Mouse (Mus musculus) CH12.LX (cell line): ENCODE results near the gene Scrn2. TPM values are rescaled to one million over a fixed set of nuclear protein-coding genes. Genes with fewer than 3 reads are reported as not detected.

Experiments
- DNase-seq: peaks from one replicate; pipeline ENCODE4 v3.0.0-alpha.2; 2013; ENCODE audit errors: extremely low read depth
- H3K27ac ChIP-seq: 2 replicates; pipeline ENCODE4 v1.5.1; 2012; ENCODE audit warnings: low read depth, mild to moderate bottlenecking, control low read depth, moderate library complexity; ENCODE audit not compliant: insufficient read depth
- H3K27me3 ChIP-seq: replicated peaks from 2 replicates; pipeline ENCODE3; 2012; ENCODE audit warnings: inconsistent platforms
- H3K36me3 ChIP-seq, 2 experiments: replicated peaks in 1 of 2; 2 replicates each; pipeline versions ENCODE3 to v1.6.1; 2012; ENCODE audit warnings: inconsistent platforms in 1 of 2, low read length in 1 of 2, mild to moderate bottlenecking in 1 of 2, mixed read lengths in 1 of 2, moderate library complexity in 1 of 2; ENCODE audit not compliant: control insufficient read depth in 1 of 2, insufficient read depth in 1 of 2
- H3K4me1 ChIP-seq, 2 experiments: 2 replicates each; pipeline ENCODE4 v1.6.1; 2012; ENCODE audit warnings: inconsistent platforms in 1 of 2, moderate library complexity in 1 of 2; ENCODE audit not compliant: insufficient read depth in 2 of 2, control insufficient read depth in 1 of 2
- H3K4me2 ChIP-seq: 2 replicates; pipeline ENCODE4 v1.6.1; 2012; ENCODE audit warnings: low read depth, mild to moderate bottlenecking, control low read depth; ENCODE audit not compliant: poor library complexity, insufficient read depth, severe bottlenecking
- H3K4me3 ChIP-seq, 3 experiments: fragments of 150-350 bp in 1 of 3; sonication (generic) in 1 of 3; replicated peaks in 1 of 3; 2 replicates each; pipeline versions ENCODE3 to v1.5.1; 2011 to 2012; ENCODE audit warnings: low read depth in 2 of 3, low read length in 2 of 3, mild to moderate bottlenecking in 2 of 3, moderate library complexity in 2 of 3, control low read depth in 1 of 3, improper control_type of control experiment in 1 of 3, inconsistent platforms in 1 of 3, mixed read lengths in 1 of 3; ENCODE audit not compliant: poor library complexity in 1 of 3
- H3K79me2 ChIP-seq: replicated peaks from 2 replicates; pipeline ENCODE4 v1.6.1; 2012; ENCODE audit warnings: mild to moderate bottlenecking, moderate library complexity; ENCODE audit not compliant: control insufficient read depth, poor library complexity, insufficient read depth, severe bottlenecking; ENCODE audit errors: extremely low read depth
- H3K9ac ChIP-seq: 2 replicates; pipeline ENCODE4 v1.6.1; 2012; ENCODE audit warnings: low read depth, mild to moderate bottlenecking, control low read depth, moderate library complexity; ENCODE audit not compliant: insufficient read depth
- H3K9me3 ChIP-seq: replicated peaks from 2 replicates; pipeline ENCODE3; 2012; ENCODE audit warnings: low read length, inconsistent platforms, mixed read lengths
- BHLHE40 ChIP-seq: IDR thresholded peaks from 2 replicates; pipeline ENCODE4 v1.6.1; 2011; ENCODE audit warnings: mild to moderate bottlenecking, low read depth, low read length, improper control_type of control experiment
- CHD2 ChIP-seq: IDR thresholded peaks from 2 replicates; pipeline ENCODE4 v1.6.1; 2011; ENCODE audit warnings: low read length, improper control_type of control experiment
- CTCF ChIP-seq, 2 experiments: IDR thresholded peaks in 1 of 2; conservative IDR thresholded peaks in 1 of 2; 2 replicates each; pipeline ENCODE4 v1.5.1; 2011 to 2012; ENCODE audit warnings: low read depth in 2 of 2, low read length in 2 of 2, improper control_type of control experiment in 1 of 2, inconsistent platforms in 1 of 2, mild to moderate bottlenecking in 1 of 2, moderate library complexity in 1 of 2
- E2F4 ChIP-seq: IDR thresholded peaks from 2 replicates; pipeline ENCODE4 v1.6.1; 2011; ENCODE audit warnings: low read depth, low read length, improper control_type of control experiment; ENCODE audit not compliant: insufficient replicate concordance
- ELF1 ChIP-seq: IDR thresholded peaks from 2 replicates; pipeline ENCODE4 v1.6.1; 2014; ENCODE audit warnings: low read depth, mild to moderate bottlenecking, inconsistent platforms, low read length, improper control_type of control experiment
- EP300 ChIP-seq: IDR thresholded peaks from 2 replicates; pipeline ENCODE4 v1.6.1; 2011; ENCODE audit warnings: low read length, improper control_type of control experiment
- ETS1 ChIP-seq: conservative IDR thresholded peaks from 2 replicates; pipeline ENCODE4 v1.6.1; 2012; ENCODE audit warnings: low read depth, mild to moderate bottlenecking, inconsistent platforms, low read length, improper control_type of control experiment, moderate library complexity
- GABPA ChIP-seq: IDR thresholded peaks from 2 replicates; pipeline ENCODE4 v1.6.1; 2012; ENCODE audit warnings: low read depth, low read length, improper control_type of control experiment, inconsistent platforms; ENCODE audit not compliant: insufficient replicate concordance
- HCFC1 ChIP-seq: IDR thresholded peaks from 2 replicates; pipeline ENCODE4 v1.6.1; 2012; ENCODE audit warnings: low read depth, mild to moderate bottlenecking, inconsistent platforms, low read length, improper control_type of control experiment
- IRF4 ChIP-seq: IDR thresholded peaks from 2 replicates; pipeline ENCODE4 v1.6.1; 2014; ENCODE audit warnings: low read depth, mild to moderate bottlenecking, inconsistent platforms, low read length, improper control_type of control experiment
- JUN ChIP-seq: IDR thresholded peaks from 2 replicates; pipeline ENCODE4 v1.6.1; 2011; ENCODE audit warnings: low read depth, mild to moderate bottlenecking, low read length, improper control_type of control experiment, moderate library complexity; ENCODE audit not compliant: insufficient read depth
- JUND ChIP-seq: conservative IDR thresholded peaks from 2 replicates; pipeline ENCODE4 v1.6.1; 2011; ENCODE audit warnings: low read depth, low read length, improper control_type of control experiment
- KAT2A ChIP-seq: IDR thresholded peaks from 2 replicates; pipeline ENCODE4 v1.6.1; 2012; ENCODE audit warnings: low read length, improper control_type of control experiment, inconsistent platforms; ENCODE audit not compliant: insufficient replicate concordance
- MAFK ChIP-seq: IDR thresholded peaks from 2 replicates; pipeline ENCODE4 v1.6.1; 2011; ENCODE audit warnings: low read length, improper control_type of control experiment; ENCODE audit not compliant: insufficient replicate concordance
- MAX ChIP-seq: IDR thresholded peaks from 2 replicates; pipeline ENCODE4 v1.6.1; 2011; ENCODE audit warnings: low read length, improper control_type of control experiment
- MAZ ChIP-seq: IDR thresholded peaks from 2 replicates; pipeline ENCODE4 v1.6.1; 2012; ENCODE audit warnings: low read depth, mild to moderate bottlenecking, inconsistent platforms, low read length, improper control_type of control experiment, moderate library complexity
- MEF2A ChIP-seq: IDR thresholded peaks from 2 replicates; pipeline ENCODE4 v1.6.1; 2014; ENCODE audit warnings: low read depth, mild to moderate bottlenecking, inconsistent platforms, low read length, improper control_type of control experiment, borderline replicate concordance
- MXI1 ChIP-seq: IDR thresholded peaks from 2 replicates; pipeline ENCODE4 v1.6.1; 2011; ENCODE audit warnings: mild to moderate bottlenecking, low read depth, low read length, improper control_type of control experiment
- MYC ChIP-seq: IDR thresholded peaks from 2 replicates; pipeline ENCODE4 v1.6.1; 2011; ENCODE audit warnings: low read depth, mild to moderate bottlenecking, improper control_type of control experiment, low read length
- NELFE ChIP-seq: IDR thresholded peaks from 2 replicates; pipeline ENCODE4 v1.6.1; 2011; ENCODE audit warnings: low read depth, low read length, improper control_type of control experiment
- NRF1 ChIP-seq: IDR thresholded peaks from 2 replicates; pipeline ENCODE4 v1.6.1; 2014; ENCODE audit warnings: low read depth, mild to moderate bottlenecking, inconsistent platforms, low read length, improper control_type of control experiment, moderate library complexity
- PAX5 ChIP-seq: IDR thresholded peaks from 2 replicates; pipeline ENCODE4 v1.6.1; 2012; ENCODE audit warnings: low read length, inconsistent platforms, mixed read lengths
- POLR2A ChIP-seq: IDR thresholded peaks from 2 replicates; pipeline ENCODE4 v1.6.1; 2011; ENCODE audit warnings: low read depth, mild to moderate bottlenecking, improper control_type of control experiment, low read length
- POLR2AphosphoS2 ChIP-seq: IDR thresholded peaks from 2 replicates; pipeline ENCODE4 v1.6.1; 2011; ENCODE audit warnings: low read depth, low read length, improper control_type of control experiment
- RAD21 ChIP-seq: IDR thresholded peaks from 2 replicates; pipeline ENCODE4 v1.6.1; 2011; ENCODE audit warnings: low read depth, mild to moderate bottlenecking, low read length, improper control_type of control experiment, moderate library complexity
- RCOR1 ChIP-seq: conservative IDR thresholded peaks from 2 replicates; pipeline ENCODE4 v1.6.1; 2012; ENCODE audit warnings: low read depth, mild to moderate bottlenecking, inconsistent platforms, low read length, improper control_type of control experiment
- SIN3A ChIP-seq: IDR thresholded peaks from 2 replicates; pipeline ENCODE4 v1.6.1; 2012; ENCODE audit warnings: low read length, improper control_type of control experiment, inconsistent platforms
- SMC3 ChIP-seq: IDR thresholded peaks from 2 replicates; pipeline ENCODE4 v1.6.1; 2011; ENCODE audit warnings: low read depth, low read length, improper control_type of control experiment
- TBP ChIP-seq: conservative IDR thresholded peaks from 2 replicates; pipeline ENCODE4 v1.6.1; 2011; ENCODE audit warnings: low read depth, low read length, improper control_type of control experiment
- TCF12 ChIP-seq: IDR thresholded peaks from 2 replicates; pipeline ENCODE4 v1.6.1; 2014; ENCODE audit warnings: low read depth, mild to moderate bottlenecking, inconsistent platforms, low read length, improper control_type of control experiment
- UBTF ChIP-seq: IDR thresholded peaks from 2 replicates; pipeline ENCODE4 v1.6.1; 2012; ENCODE audit warnings: low read depth, mild to moderate bottlenecking, inconsistent platforms, low read length, improper control_type of control experiment, moderate library complexity
- USF1 ChIP-seq: IDR thresholded peaks from 2 replicates; pipeline ENCODE4 v1.6.1; 2014; ENCODE audit warnings: low read depth, mild to moderate bottlenecking, inconsistent platforms, low read length, improper control_type of control experiment
- USF2 ChIP-seq: conservative IDR thresholded peaks from 2 replicates; pipeline ENCODE4 v1.6.1; 2011; ENCODE audit warnings: low read depth, low read length, improper control_type of control experiment
- ZC3H11A ChIP-seq: IDR thresholded peaks from 2 replicates; pipeline ENCODE4 v1.6.1; 2012; ENCODE audit warnings: low read depth, mild to moderate bottlenecking, inconsistent platforms, low read length, improper control_type of control experiment
- ZKSCAN1 ChIP-seq: IDR thresholded peaks from 2 replicates; pipeline ENCODE4 v1.6.1; 2012; ENCODE audit warnings: low read depth, inconsistent platforms, low read length, improper control_type of control experiment, borderline replicate concordance
- ZMIZ1 ChIP-seq: IDR thresholded peaks from 2 replicates; pipeline ENCODE4 v1.6.1; 2012; ENCODE audit warnings: low read depth, mild to moderate bottlenecking, inconsistent platforms, low read length, improper control_type of control experiment
- ZNF384 ChIP-seq: IDR thresholded peaks from 2 replicates; pipeline ENCODE4 v1.6.1; 2012; ENCODE audit warnings: low read depth, low read length, improper control_type of control experiment, inconsistent platforms
- dilution Hi-C: fragments of 300-500 bp; cut with MboI; formaldehyde crosslinking; loops from 2 replicates; pipeline ENCODE4 v1.14.3; 2020; ENCODE audit warnings: low sequenced_read_pairs; ENCODE audit not compliant: extremely low pct_unique_long_range_greater_than_20kb, extremely low pct_ligation_motif_present
- in situ Hi-C: fragments of 300-500 bp; cut with MboI; formaldehyde crosslinking; loops from 3 replicates; pipeline ENCODE4 v1.14.3; 2019; ENCODE audit warnings: low sequenced_read_pairs, low pct_ligation_motif_present, low pct_unique_long_range_greater_than_20kb, mixed read lengths
- polyA plus RNA-seq: library from polyadenylated mRNA; unstranded; fragments of >175 nt; gene quantifications from 2 replicates; pipeline ENCODE4 v1.2.1, GENCODE M21; 2012; ENCODE audit warnings: low read depth; ENCODE audit not compliant: insufficient read length
- total RNA-seq, 2 experiments: library from RNA; depleted of rRNA; stranded (reverse); fragments of 300-350 nt in 1 of 2; fragments of >200 nt in 1 of 2; gene quantifications; 2 replicates each; pipeline ENCODE4 v1.2.3; 2012 to 2014

The Scrn2 gene
- 55.8 and 63.9 TPM in 2 replicates for total RNA-seq (2012; rRNA removed)
- 34.5 and 37.5 TPM in 2 replicates for total RNA-seq (2014; rRNA removed)
- polyA plus RNA-seq, result 35.2 and 41.1 TPM in 2 replicates

- dilution Hi-C loops, result no loop called here
- Histone ChIP-seq H3K27ac (no peak within 1 kb of the TSS), H3K4me3 (peak within 1 kb of the TSS; percentile 60 to 87 (median 66)), H3K4me1 (peaks cover 6 to 30% of the 10 kb centered on the region in 2 experiments; a peak in 2 of 4 replicates), H3K9ac (peak within 1 kb of the TSS; percentile 66), H3K4me2 (peak within 1 kb of the TSS; percentile 77), H3K36me3 (peaks cover 21 to 42% of the 10 kb centered on the region in 2 experiments), H3K27me3 (no peaks in the 10 kb centered on the region), H3K79me2 (0 out of 2 replicates have a peak, but pooled peaks cover under 1% of the 10 kb centered on the region), H3K9me3 (no peaks in the 10 kb centered on the region)
- DNase-seq, result peak; percentile 94
- in situ Hi-C loops, result no loop called here
- TF ChIP-seq MAX, result peak; percentile 76
- TF ChIP-seq USF1, result 0 out of 2 replicates have a peak, but pooled peaks have one; percentile 3
- TF ChIP-seq UBTF, result no peak
- peak; percentile 89 for TF ChIP-seq MYC
- no peak for TF ChIP-seq EP300
- TF ChIP-seq TBP, result peak; percentile 60; the same call in 1 of the 2 replicates
- no peak for TF ChIP-seq JUN
- peak; percentile 97 for TF ChIP-seq MXI1
- TF ChIP-seq JUND, result no peak
- no peak for TF ChIP-seq POLR2AphosphoS2
- no peak; the same call in 1 of the 2 replicates for TF ChIP-seq ZC3H11A
- TF ChIP-seq RAD21, result peak; percentile 68
- TF ChIP-seq SIN3A, result peak; percentile 82; the same call in 1 of the 2 replicates
- TF ChIP-seq TCF12, result peak; percentile 31; the same call in 1 of the 2 replicates
- peak; percentile 91 for TF ChIP-seq NRF1
- peak; percentile 61; the same call in 1 of the 2 replicates for TF ChIP-seq ZMIZ1
- TF ChIP-seq IRF4, result peak; percentile 8; the same call in 1 of the 2 replicates
- no peak for TF ChIP-seq ETS1
- TF ChIP-seq MAZ, result peak; percentile 43
- no peak for TF ChIP-seq ZNF384
- TF ChIP-seq ZKSCAN1, result no peak
- peak; percentile 64; the same call in 1 of the 2 replicates for TF ChIP-seq HCFC1
- TF ChIP-seq USF2, result 0 out of 2 replicates have a peak, but pooled peaks have one; percentile 13
- no peak for TF ChIP-seq PAX5
- peak; percentile 44; the same call in 1 of the 2 replicates for TF ChIP-seq MEF2A
- no peak; the same call in 1 of the 2 replicates for TF ChIP-seq CHD2
- TF ChIP-seq POLR2A, result peak; percentile 65
- peak; percentile 57 to 96; a peak in 3 of 4 replicates for TF ChIP-seq CTCF (conservative IDR thresholded peaks at IDR 0.05 in 1 of 2, IDR thresholded peaks at IDR 0.05 in 1 of 2; ENCODE audit: low read depth in 2 of 2, low read length in 2 of 2)
- TF ChIP-seq E2F4, result no peak; the same call in 1 of the 2 replicates
- 0 out of 2 replicates have a peak, but pooled peaks have one; percentile 46 for TF ChIP-seq BHLHE40
- peak; percentile 72; the same call in 1 of the 2 replicates for TF ChIP-seq ELF1
- TF ChIP-seq SMC3, result peak; percentile 88
- TF ChIP-seq KAT2A, result no peak
- TF ChIP-seq GABPA, result no peak
- no peak for TF ChIP-seq RCOR1
- TF ChIP-seq NELFE, result peak; percentile 43; the same call in 1 of the 2 replicates
- no peak for TF ChIP-seq MAFK
These were observed at the start of gene Scrn2 for GRCm38 (mm10) chr11:97029686-97030417. Scrn2 (plus strand) TSS chr11:97029938.
